Comparison of ENCODE assay signal across 13 mouse cellular contexts in the genomic region with DNA sequence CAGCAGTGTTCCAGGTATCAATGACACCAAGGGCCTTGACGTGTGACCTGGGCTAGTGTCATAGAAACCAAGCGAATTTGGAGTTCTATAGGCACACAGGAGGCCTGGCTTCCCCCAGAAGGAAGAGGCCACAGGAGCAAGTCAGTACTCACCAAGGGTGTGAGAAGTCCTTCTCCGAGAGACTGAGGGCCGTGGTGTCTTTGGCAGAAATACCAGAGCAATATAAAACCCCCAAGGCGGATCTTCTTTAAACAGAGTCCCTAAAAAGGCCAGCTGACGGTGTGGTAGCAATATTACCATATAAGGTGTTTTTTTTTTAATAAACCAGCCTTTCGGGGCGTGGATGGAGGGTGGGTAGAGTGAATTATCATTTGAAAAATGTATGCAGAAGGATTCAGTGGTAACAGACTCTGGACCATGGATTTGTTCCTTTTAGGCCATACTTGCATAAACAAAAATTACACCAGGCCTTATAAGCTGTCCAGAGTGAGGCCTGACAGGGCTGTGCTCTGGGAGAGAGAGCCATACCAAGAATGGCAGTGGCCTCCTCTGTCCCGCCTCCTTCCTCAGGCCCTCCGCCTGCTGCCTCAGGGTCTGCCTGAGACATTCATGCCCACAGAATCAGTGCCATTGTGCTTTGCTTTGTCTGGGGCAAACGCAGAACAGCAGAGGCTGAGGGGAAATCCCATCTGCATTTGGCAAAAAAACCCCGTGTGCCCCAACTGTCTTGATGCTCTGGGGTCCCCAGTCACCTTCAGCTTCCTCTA. TPM values are rescaled to one million over a fixed set of nuclear protein-coding genes. Genes with fewer than 3 reads are reported as not detected.
DNase-seq lines count a peak whose midpoint lies in the region; ATAC-seq and TF ChIP-seq lines count a peak whose summit lies in the region.
"Had no signal": no experiment of that assay in that cellular context is flagged by ENCODE, and none has a peak within 500 bp of the region (broad histone marks: within the 10 kb centered on the region; RNA-seq: fewer than 3 reads in every experiment).

A gene (minus strand): TSS at position 238 of the 767 bp plus-strand sequence.

- peaks cover 14% of the 10 kb centered on the region for H3K4me1 ChIP-seq in forebrain, embryonic 10.5 days
- H3K4me1 ChIP-seq in forebrain, embryonic 16.5 days (replicated peaks; ENCODE audit: control insufficient read depth, insufficient read depth, low read length), result 0 out of 2 replicates have a peak, but pooled peaks cover 4% of the 10 kb centered on the region
- H3K4me1 ChIP-seq in lung, adult 2 months (ENCODE audit: control insufficient read depth, insufficient read depth, low read length), result no peaks in the 10 kb centered on the region
- no peaks in the 10 kb centered on the region for H3K4me1 ChIP-seq in embryonic fibroblast, embryonic 13.5 days (ENCODE audit: control insufficient read depth, insufficient read depth, low read length)
- H3K4me1 ChIP-seq in limb, embryonic 15.5 days, result peaks cover 11% of the 10 kb centered on the region; the same call in 1 of the 2 replicates
- H3K4me1 ChIP-seq: midbrain, embryonic 12.5 days had no signal

- no peak for ATAC-seq in forebrain, embryonic 16.5 days
- no peak for ATAC-seq in limb, embryonic 15.5 days (ENCODE audit: insufficient number of reproducible peaks, low FRiP score, low TSS enrichment, low read depth)

- H3K9ac ChIP-seq in forebrain, embryonic 16.5 days (replicated peaks; ENCODE audit: low read depth, low read length), result no peak within 1 kb of the TSS
- H3K9ac ChIP-seq in limb, embryonic 15.5 days, result no peak within 1 kb of the TSS
- H3K9ac ChIP-seq: hindbrain, embryonic 15.5 days; midbrain, embryonic 12.5 days had no signal

- no peak for TF ChIP-seq POLR2A in lung, adult 2 months (IDR thresholded peaks at IDR 0.05; ENCODE audit: borderline replicate concordance, extremely low read depth, low read depth, low read length)
- TF ChIP-seq POLR2A in embryonic fibroblast, embryonic 13.5 days (IDR thresholded peaks at IDR 0.05; ENCODE audit: low read depth, low read length), result peak; percentile 62

- no peak within 1 kb of the TSS for H3K4me2 ChIP-seq in forebrain, embryonic 16.5 days (ENCODE audit: low read length)
- no peak within 1 kb of the TSS for H3K4me2 ChIP-seq in limb, embryonic 15.5 days
- H3K4me2 ChIP-seq: hindbrain, embryonic 15.5 days; midbrain, embryonic 12.5 days had no signal

- no peak for DNase-seq in forebrain, embryonic 10.5 days (ENCODE audit: extremely low spot score, low spot score)
- no peak for DNase-seq in lung, adult 2 months
- DNase-seq in lung, adult 18-20 months, result no peak
- no peak for DNase-seq in adrenal gland, adult 8-10 months
- no peak for DNase-seq in kidney, adult 11 months
- DNase-seq: cerebellum, adult 11 months had no signal

- peak within 1 kb of the TSS; percentile 48 for H3K27ac ChIP-seq in forebrain, embryonic 10.5 days
- no peak within 1 kb of the TSS for H3K27ac ChIP-seq in forebrain, embryonic 16.5 days (ENCODE audit: low read length)
- peak within 1 kb of the TSS; percentile 15 for H3K27ac ChIP-seq in embryonic fibroblast, embryonic 13.5 days (ENCODE audit: insufficient read depth, low read length)
- H3K27ac ChIP-seq in limb, embryonic 15.5 days, result peak within 1 kb of the TSS; percentile 43; the same call in 1 of the 2 replicates
- H3K27ac ChIP-seq: hindbrain, embryonic 15.5 days; midbrain, embryonic 12.5 days had no signal

- H3K27me3 ChIP-seq in forebrain, embryonic 10.5 days (ENCODE audit: poor library complexity, severe bottlenecking), result no peaks in the 10 kb centered on the region; the same call in 1 of the 2 replicates
- no peaks in the 10 kb centered on the region for H3K27me3 ChIP-seq in forebrain, embryonic 16.5 days (replicated peaks; ENCODE audit: control insufficient read depth, insufficient read depth, low read length)
- H3K27me3 ChIP-seq in limb, embryonic 15.5 days, result no peaks in the 10 kb centered on the region
- H3K27me3 ChIP-seq: hindbrain, embryonic 15.5 days; midbrain, embryonic 12.5 days had no signal

- no peaks in the 10 kb centered on the region for H3K36me3 ChIP-seq in forebrain, embryonic 10.5 days (replicated peaks)
- H3K36me3 ChIP-seq in forebrain, embryonic 16.5 days (ENCODE audit: control insufficient read depth, insufficient read depth), result no peaks in the 10 kb centered on the region
- H3K36me3 ChIP-seq in limb, embryonic 15.5 days, result no peaks in the 10 kb centered on the region
- H3K36me3 ChIP-seq: hindbrain, embryonic 15.5 days; midbrain, embryonic 12.5 days had no signal

- no peaks in the 10 kb centered on the region for H3K9me3 ChIP-seq in forebrain, embryonic 10.5 days
- no peaks in the 10 kb centered on the region for H3K9me3 ChIP-seq in forebrain, embryonic 16.5 days (ENCODE audit: control insufficient read depth, low read length)
- H3K9me3 ChIP-seq in limb, embryonic 15.5 days, result no peaks in the 10 kb centered on the region
- H3K9me3 ChIP-seq: hindbrain, embryonic 15.5 days; midbrain, embryonic 12.5 days had no signal

- TF ChIP-seq CTCF in lung, adult 2 months (IDR thresholded peaks at IDR 0.05; ENCODE audit: insufficient read depth, low read length), result no peak
- no peak for TF ChIP-seq CTCF in embryonic fibroblast, embryonic 13.5 days (IDR thresholded peaks at IDR 0.05; ENCODE audit: borderline replicate concordance, insufficient read depth, low read length)

- H3K4me3 ChIP-seq in forebrain, embryonic 10.5 days, result no peak within 1 kb of the TSS
- no peak within 1 kb of the TSS for H3K4me3 ChIP-seq in forebrain, embryonic 16.5 days (replicated peaks; ENCODE audit: low read length)
- no peak within 1 kb of the TSS for H3K4me3 ChIP-seq in lung, adult 2 months (replicated peaks; ENCODE audit: extremely low read depth, low read depth, low read length)
- peak within 1 kb of the TSS; percentile 16 for H3K4me3 ChIP-seq in embryonic fibroblast, embryonic 13.5 days (ENCODE audit: insufficient read depth, low read length)
- H3K4me3 ChIP-seq in limb, embryonic 15.5 days, result no peak within 1 kb of the TSS
- H3K4me3 ChIP-seq: erythroblast, embryonic 14.5 days; hindbrain, embryonic 15.5 days; midbrain, embryonic 12.5 days had no signal

- 66% methylated on average over 12 of the region's 12 CpGs for WGBS in forebrain, embryonic 10.5 days
- 64% methylated on average over 12 of the region's 12 CpGs for WGBS in forebrain, embryonic 16.5 days
- WGBS in lung, adult 2 months, result 65% methylated on average over 12 of the region's 12 CpGs
- WGBS in limb, embryonic 15.5 days, result 58% methylated on average over 12 of the region's 12 CpGs

RNA-seq across cellular contexts. Expression of the gene that starts here (rescaled TPM):
- 0.12 and 0.26 TPM in 2 replicates for polyA plus RNA-seq in forebrain, embryonic 10.5 days (2016; fragmentation: Nextera tagmentation; extraction: Ambion mirVana)
- 1.9 and 2.3 TPM in 2 replicates for polyA plus RNA-seq in forebrain, embryonic 16.5 days (2015; fragmentation: Nextera tagmentation; extraction: Ambion mirVana)
- polyA plus RNA-seq in lung, adult 2 months (2012; rRNA removed), result 64.6 and 108 TPM in 2 replicates
- 517 and 617 TPM in 2 replicates for polyA plus RNA-seq in embryonic fibroblast, embryonic 13.5 days (2011; ENCODE audit: insufficient read length, low read depth, missing spikeins)
- polyA plus RNA-seq in limb, embryonic 15.5 days (2015; fragmentation: Nextera tagmentation; extraction: Ambion mirVana), result 9.5 and 12.7 TPM in 2 replicates
- total RNA-seq in adrenal gland, adult 8-10 months (2022), result under 1 TPM in 3 of 4 experiments, not detected in 1; 0.28 to 0.52 (median 0.30) TPM
- total RNA-seq: left cerebral cortex, adult 8-10 months had no signal
- polyA plus RNA-seq: erythroblast, embryonic 14.5 days had no signal
